Mouse (Mus musculus): ENCODE measurements at regions not wholly inside any gene's neighbourhood (a gene's known extent, or its start where the extent isn't known, plus 50 kb on each side); places are given as distances from the start of the nearest gene placed in this dataset.

DNA sequence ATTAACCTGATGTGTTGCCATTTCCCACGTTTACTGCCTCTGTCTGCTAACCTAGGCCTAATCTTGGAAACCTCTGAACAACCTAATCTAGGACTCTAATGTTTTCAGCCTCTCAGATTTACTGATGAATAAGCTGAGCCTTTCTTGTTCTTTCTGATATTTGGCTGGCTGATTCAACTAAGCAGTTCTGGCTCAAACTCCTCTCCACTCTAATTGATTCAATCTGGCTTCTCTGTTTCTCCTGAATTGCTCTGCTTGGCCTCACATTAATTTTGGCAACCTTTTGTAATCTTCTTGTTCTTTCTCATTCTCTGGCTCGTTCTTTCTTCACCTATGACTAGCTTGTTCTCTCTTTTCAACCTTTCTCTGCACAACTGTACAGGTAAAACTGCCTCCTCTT, 1561.2 kb upstream of the Zeb2 start:
- DNase-seq: no peak

DNA sequence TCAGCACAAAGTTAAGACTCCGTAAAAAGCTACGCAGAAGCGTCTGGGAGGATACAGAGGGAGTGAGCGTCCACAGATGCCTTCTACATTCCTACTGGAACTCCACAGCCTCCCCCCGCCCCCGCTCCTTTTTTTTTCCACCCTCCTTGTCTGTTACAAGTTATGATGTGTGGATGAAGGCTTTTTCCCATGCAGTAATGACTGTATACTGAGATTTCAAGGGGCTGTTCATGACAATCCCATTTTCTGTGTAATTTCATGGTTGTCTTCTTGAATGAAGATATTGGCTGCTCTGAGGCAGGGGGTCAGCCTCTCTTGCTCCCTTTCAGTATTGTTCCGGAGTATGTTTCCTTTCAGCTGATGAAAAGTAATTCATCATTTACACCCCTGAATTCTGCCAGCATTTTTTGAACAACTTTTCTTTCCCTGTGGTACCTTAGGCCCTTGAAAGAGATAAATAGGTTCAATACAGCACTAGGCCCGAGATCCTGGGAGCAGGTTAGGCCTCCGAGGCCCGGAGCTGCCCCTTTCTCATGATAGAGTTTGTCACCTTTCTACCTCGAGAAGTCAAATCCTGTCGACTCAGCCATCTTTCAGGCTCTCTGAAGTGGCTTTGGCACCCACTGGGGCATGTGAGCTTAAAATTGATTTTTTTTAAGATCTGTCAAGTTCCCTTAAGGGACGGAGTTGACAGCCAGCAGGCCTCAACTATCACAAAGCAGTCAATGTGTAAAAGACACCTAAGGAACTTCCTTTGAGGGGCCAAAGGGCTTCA, 1552.5 kb upstream of the Zeb2 start:
- no peak for DNase-seq

DNA sequence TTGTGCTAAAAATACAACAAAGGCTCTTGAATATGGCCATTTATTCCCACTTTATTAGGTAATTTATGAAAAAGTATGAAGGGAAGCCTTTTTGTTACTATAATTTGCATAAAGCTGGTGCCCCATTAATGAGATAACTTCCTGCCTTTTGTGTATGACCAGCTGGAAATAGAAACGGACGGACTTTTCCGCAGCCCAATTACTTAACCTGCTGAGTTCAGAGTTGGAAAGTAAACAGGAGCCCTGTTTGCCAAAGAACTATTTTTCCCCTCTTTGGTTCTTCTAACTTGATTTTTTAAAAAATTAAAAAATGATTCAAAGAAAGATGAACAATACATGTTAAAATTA, 1549.8 kb upstream of the Zeb2 start:
- DNase-seq: no peak

DNA sequence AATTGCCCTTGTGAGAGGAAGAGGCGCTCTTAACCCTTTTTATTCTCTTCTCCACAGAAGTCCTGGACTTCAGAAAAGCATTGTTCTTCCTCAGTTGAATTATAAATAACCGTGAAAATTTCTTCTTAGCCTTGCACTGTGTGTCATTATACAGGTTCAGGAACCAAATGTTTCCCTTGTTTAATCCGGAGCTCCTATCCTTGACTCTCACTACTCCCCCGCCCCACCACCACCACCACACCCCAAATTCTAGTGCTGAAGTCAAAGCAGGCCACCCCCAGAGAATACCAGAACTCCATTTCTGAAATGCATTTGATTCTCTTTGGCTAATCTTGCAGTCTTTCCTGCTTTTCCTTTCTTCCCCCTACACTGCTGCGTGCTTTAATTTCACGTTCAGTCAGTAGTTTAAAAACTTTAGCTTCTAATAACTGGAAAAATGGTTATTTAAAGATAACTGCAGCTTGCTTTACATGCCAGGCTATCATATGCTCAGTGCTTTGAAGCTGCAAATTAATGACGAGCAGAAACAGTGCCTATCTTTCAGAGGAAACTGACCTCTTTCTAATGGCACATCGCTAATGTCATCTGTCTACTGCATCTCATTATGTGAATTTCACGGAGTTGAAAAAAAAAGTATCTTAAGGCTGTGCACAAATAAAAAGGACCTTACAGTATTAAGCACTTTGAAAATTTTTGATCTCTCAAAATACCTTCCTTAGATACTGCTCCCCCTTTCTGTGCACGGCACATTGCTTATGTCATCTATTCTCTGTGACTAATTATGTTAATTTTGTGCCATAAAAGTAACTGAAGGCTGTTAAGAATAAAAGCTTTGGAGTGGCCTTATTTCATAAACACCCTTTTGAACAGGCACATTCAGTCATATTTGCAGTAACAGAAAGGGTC, 1549.1 kb upstream of the Zeb2 start:
- no peak for DNase-seq

DNA sequence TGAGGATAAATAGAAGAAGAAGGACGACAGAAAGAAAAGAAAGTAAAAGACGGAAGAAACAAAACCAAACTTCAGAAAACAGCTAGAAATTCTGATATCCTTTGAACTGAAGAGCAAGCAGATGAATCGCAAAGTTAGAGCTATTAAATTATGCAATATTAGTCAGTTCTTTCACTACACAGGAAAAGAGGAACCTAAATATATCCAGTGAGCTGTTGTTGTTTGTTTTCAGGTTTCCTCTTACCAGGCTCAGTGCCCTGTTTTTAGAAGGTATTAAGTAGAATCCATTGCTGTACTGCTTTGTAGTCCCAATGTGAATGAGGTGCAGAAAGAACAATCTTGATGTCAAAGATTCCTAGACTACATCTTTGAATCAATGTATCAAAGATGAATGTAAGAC, 1544.7 kb upstream of the Zeb2 start:
- DNase-seq: no peak

DNA sequence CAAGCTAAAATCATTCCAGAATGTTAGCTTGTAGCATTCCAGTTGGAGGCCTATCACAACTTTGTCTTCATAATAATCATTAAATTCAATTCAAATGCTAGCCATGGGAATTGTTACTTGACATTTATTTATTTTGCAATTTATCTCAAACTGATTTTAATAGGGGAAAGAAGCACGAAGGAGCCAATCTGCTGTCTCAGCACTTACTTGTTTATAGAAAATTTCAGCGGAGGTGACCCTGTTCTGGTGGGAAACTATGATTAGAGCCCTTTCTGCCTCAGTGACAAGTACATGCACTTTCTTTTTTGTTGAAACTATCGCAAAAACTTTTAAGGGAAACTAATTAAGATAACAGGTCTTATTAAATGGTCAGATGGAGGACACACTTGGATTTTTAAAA, 1543.4 kb upstream of the Zeb2 start:
- no peak for DNase-seq

DNA sequence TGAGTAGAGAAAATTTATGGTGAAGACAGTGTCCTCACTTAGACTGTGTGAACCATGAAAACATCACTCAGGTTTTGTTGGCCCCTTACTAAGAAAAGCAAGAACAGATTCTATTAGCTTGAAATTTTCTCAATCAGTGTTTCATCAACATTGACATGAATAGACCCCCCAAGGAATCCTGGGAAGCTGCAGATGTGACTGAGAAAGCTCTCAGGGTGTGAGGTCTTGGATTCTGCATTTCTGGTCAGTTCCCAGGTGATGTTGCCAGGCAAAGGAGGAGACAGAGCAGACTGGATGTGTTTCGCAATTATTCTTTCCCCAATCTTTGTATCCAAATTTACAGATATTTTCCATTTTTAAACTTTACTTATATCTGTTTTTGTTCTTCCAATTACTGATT, 1538.1 kb upstream of the Zeb2 start:
- DNase-seq: no peak

DNA sequence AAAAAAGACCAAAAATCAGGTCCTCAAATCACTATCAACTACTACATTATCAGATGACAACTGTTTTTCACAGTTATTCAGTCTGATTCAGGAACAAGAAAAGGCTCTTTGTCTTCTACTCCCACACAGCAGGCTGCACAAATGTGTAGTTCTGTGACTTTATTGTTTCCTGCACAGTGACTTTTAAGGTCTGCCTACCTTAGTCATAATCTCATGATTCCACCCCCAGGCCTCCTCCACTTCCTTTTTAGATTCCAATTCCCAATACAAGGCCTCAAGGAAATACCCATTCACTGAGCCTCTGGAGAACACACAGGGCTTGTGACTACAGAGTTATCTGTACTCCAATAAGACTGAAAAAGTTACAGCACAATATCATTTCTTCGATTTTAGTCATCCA, 1535.4 kb upstream of the Zeb2 start:
- no peak for DNase-seq

DNA sequence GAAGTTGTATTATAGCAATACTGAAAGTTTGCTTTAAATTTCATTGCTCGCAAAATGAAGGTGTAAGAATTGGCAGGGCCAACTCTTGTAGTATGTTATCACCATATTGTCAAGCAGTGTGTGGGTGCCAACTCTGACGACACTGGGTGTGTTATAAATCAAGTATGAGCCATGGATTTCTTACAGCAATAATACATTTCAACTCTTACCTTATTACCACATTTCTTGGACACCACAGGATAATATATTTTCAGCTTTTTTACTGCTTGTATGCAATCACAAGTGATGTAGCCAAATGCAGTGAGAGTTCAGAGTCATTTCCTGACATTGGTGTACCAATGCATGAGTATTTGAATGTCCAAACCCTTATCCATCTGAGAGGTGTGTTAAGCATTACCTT, 1529.2 kb upstream of the Zeb2 start:
- no peak for DNase-seq

DNA sequence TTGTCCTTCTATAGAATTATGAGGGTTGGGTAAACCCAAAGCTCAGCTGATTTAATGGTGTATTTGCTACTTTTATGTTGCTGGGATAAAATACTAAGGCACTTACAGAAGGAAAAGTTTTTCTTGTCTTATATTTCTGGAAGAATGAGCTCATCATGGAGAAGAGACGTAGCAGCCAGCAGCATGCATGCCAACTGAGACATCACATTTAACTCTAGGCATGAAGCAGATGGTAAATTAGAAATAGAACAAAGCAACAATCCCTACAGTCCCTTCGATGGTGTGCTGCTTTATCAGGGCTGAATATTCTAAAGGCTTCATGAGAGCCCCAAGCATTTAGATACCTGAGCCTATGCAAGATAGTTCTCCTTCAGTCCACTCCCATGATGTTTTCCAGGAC, 1492.0 kb upstream of the Zeb2 start:
- DNase-seq: no peak

DNA sequence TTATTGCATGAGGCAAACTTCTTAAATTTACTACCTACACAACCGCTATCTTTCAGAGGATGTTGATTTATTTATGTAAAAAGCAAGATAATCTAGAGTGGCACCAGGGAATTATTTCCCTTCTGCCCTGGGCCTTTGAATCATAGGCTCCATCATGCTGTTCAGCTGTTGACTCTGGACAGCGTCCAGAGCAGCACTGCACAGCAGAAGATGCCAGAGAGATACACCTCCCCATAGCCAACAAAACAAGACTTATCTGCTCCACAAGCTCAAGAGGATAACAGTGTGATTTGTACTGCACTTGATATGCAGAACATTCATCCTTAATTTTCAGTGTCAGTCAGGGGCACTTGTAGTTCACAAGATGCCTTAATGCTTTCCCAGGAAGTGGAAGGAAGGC, 1464.6 kb upstream of the Zeb2 start:
- DNase-seq: peak; percentile 10

DNA sequence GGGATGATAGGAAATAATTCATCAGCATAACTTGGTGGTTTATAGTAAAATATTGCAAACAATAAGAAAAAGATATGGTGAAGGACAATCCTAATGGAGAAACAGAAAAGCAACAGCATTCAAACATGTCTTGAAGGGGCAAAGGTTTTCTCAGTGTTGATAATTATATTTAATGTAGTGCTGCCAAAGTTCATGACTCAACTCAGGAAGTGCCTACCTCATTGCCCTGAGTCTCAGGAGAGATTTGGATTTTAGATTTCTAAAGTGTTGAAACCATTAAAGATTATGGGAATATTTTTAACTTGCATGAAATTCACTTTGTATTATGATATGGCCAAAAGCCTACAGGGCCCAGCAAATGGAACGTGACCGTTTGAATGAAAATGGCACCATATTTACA, 1453.2 kb upstream of the Zeb2 start:
- DNase-seq: no peak

DNA sequence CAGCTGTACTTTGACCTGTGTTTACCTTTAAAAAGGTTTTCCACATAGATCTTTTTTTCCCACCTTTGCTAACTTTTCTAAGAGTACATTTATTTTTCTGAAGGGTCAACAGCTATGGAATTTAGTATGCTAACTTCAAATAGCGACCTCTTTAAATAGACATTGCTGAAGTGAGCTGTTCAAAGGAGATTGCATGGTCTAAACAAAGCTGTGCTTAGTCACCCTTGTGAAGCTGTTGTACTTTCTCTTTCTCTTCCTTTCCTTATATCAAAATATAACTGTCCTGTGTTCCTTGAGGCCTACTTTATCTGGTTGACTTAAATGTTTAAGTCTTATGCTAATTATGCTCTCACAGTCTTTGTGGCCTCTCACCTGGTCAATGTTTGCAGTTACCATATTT, 1416.2 kb upstream of the Zeb2 start:
- DNase-seq: no peak

DNA sequence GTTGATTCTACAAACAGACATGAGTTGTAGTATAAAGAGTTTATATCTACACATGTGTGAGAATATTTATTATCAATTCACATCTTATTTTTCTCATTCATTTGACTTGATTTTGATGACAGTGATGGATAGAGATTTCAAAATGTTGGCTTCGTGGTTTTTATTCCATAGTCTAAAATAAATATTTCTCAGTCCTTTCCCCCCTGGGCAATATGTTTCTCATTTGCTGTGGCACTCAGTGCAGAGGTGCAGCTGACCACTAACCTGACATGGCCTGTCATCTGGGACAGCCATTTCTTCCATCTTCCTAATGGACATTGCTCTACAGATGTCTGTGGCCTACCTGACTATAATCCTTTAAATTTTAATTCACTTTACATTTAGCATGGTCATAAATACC, 1413.5 kb upstream of the Zeb2 start:
- DNase-seq: no peak

DNA sequence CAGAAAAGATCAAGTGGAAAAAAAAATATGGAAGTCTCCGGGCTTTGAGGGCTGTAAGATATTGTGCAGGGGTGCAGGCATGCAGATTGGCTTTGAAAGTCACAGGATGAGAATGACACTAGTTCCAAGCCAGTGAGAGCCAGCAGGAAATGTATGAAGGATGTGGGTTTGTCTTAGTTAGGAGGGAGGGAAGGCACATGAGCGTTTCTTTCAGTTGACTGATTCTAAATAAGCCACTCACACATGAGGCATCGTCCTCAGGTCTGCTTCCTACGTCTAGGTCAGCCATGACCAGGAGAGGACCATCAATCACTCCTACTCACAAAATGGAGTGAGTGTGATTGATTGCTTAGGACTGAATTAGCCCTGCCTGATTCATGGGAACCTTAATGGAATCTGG, 1408.0 kb upstream of the Zeb2 start:
- DNase-seq: no peak

DNA sequence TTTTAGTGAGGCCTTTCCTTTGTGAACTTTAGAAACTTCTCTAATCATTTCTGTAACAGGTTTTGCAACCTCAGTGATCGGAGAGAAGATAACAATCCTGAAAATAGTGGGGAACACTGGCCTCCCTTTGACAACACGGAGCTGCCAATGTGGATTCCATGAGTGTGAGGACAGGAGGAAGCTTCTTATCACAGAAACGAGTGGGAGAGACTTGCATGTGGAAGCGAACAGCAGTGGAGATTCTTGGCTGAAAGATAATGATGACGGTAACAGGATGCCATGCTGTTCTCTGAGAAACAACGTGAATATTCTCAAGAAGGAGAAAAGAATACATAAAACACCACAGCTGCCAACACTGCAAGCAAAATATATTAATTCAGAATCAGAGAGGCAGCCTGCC, 1407.4 kb upstream of the Zeb2 start:
- no peak for DNase-seq

DNA sequence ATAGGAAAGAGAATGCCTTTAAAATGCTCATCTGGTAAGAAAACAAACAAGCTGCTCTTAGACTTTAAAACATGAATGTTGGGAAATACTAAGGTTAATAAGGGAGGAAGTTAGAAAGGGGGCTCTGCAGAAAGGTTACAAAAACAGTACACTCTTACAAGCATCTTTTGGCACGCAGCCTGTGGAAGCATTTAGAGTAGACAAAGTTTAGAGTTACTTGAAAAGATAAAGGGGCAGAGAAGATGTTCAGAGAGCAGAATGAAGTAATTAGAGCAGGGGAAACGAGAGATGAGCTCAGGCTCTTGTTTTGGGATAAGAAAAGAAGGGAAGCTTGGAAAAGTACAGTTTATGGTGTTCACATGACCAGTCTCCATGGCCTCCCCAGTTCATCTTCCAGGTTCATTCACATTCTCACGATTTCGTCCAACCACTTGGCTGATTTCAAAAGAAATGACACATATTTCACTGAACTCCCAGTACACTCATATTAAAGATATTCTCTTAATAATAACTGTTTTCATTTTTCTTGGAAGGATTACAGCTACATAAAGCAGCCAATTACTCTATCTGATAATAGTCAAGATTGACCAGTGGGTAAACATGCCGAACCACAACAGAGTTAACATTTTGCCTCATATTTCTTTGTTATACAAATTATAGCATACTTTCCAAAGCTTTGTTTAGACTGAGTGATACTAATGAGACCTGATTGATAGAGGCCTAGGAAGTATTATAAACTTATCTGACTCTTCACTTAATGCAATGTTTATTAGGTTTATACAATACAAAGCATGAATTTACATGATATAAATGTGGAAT, 1404.2 kb upstream of the Zeb2 start:
- peak; percentile 13 for DNase-seq

DNA sequence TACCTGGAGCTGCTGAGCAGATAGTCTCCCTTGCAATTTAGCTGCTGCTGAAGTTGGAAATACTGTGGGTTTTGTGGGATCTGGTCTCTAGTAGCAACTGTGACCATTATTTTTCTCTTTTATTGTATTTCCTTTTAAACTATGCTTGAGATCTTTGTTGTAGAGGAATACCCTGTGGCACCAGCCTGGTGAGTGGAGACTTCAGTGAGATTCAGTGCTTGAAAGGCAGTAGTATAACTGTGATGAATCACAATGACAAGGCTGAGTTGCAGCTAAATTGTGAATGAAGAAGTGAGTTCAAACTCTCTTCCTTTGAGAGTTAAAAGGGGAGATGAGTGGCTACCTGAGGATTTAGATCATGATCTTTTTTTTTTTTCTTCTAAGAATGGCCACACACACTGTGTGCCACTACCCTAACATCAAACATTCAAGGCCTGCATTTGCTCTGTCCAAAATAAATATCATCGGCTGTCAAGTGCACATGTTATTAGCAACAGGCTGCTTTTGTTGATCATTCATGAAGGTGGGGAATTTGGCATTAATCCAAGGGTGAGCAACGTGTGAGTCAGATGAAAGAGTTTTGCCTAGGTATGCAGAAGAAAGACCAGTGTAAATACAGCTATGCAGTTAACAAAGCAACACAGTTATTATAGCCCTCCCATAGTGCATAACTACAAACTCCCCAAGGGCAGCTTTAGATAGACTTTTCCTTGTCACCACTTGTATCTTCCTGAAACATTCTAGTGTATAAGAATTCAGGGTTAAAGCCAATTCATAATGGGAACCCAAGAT, 1395.2 kb upstream of the Zeb2 start:
- no peak for DNase-seq

DNA sequence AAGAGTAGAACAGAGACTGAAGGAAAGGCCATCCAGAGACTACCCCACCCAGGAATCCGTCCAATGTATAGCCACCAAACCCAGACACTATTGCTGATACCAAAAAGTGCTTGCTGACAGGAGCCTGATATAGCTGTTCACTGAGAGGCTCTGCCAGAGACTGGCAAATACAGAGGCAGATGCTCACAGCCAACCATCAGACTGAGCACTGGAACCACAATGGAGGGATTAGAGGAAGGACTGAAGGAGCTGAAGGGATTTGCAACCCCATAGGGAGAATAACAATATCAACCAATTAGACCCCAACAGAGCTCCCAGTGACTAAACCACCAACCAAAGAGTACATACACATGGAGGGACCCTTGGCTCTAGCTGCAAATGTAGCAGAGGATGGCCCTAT, 1389.8 kb upstream of the Zeb2 start:
- DNase-seq: no peak

DNA sequence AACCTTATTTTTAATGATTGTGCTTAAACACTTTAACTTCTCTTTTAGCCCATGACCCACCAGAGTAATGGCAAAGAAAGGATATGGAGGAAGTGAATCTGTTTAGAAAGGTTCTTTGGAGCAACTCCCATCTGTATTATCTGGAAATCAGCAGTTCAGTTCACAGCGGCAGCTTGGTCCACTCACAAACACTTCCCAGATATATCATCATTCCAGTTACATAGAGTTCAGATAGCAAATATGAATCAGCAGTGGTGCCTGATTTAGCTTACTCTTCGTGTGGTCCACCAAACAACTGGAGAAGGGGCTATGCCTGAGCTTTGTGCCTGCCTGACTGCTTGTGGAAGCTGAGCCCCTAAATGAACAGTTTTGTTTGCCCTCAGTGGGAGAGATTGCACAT, 1385.9 kb upstream of the Zeb2 start:
- DNase-seq: no peak

DNA sequence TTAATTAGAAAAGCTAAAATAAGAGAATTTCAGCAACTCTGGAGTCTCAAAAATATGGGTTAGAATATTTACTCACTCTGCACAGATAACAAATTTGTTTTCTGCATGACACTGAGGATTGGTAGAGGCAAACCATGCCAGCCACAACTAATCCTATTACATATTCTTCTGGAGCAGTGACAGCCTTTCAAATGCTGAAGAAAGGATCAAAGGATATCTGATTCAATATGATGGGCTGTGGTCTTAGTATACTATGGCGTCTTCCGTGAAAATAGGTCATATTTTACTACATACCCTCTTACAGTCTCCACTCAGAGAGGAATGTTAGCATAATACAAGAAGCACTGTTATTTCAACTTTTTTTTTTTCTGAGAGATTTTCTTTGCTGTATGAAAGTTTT, 1375.1 kb upstream of the Zeb2 start:
- no peak for DNase-seq

DNA sequence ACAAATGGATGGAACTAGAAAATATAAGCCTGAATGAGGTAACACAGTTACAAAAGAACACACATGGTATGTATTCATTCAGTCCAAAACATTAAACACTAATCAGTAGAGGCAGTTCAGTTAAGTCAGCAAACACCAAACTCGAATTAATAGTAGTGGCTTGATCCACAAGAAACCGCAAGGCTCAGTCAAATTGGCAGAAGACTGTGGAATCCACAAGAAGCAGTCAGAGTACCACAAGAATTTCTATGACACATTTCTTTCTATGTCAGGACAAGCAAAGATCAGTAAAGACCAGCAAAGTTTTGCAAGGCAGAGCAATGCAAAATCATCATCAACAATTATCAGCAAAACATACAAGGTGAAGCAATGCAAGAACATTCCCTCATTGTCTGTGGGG, 1373.9 kb upstream of the Zeb2 start:
- no peak for DNase-seq
